Mouse (Mus musculus): ENCODE data around the gene Elob. TPM values are rescaled to one million over a fixed set of nuclear protein-coding genes. Genes with fewer than 3 reads are reported as not detected.

Elob gene
- total and polyA plus RNA-seq, 2 experiments from 2014 or later, result 1,410 to 1,482 TPM

GRCm38 (mm10) chr17:23786510-23786931 lies 42.4 kb downstream of the Elob start:
- Histone ChIP-seq H3K9me3 (ENCODE audit: low read length) (no peaks in the 10 kb centered on the region), H3K4me3 (ENCODE audit: low read length) (peak overlapping the region; percentile 42), H3K36me3 (ENCODE audit: insufficient read depth, low read length) (no peaks in the 10 kb centered on the region), H3K9ac (replicated peaks; ENCODE audit: low read length) (peak overlapping the region; percentile 66), H3K27ac (peak overlapping the region; percentile 91), H3K4me1 (ENCODE audit: insufficient read depth, low read length) (peaks cover 17% of the 10 kb centered on the region), H3K4me2 (ENCODE audit: low read depth, low read length) (peak overlapping the region; percentile 60), H3K27me3 (ENCODE audit: insufficient read depth, low read length) (no peaks in the 10 kb centered on the region)
- DNase-seq (ENCODE audit: low spot score), result peak; percentile 80
- no peak for TF ChIP-seq CTCF (IDR thresholded peaks at IDR 0.05; ENCODE audit: low read depth)
- WGBS, result 11% methylated on average over 13 of the region's 13 CpGs
- ATAC-seq, result peak; percentile 72

- H3K4me3 ChIP-seq (ENCODE audit: low read length), result peak within 1 kb of the TSS; percentile 42
- peak; percentile 93 for ATAC-seq
- peak within 1 kb of the TSS; percentile 66 for H3K9ac ChIP-seq (replicated peaks; ENCODE audit: low read length)
- peak within 1 kb of the TSS; percentile 91 for H3K27ac ChIP-seq
- no peaks in the 10 kb centered on the region for H3K9me3 ChIP-seq (ENCODE audit: low read length)
- TF ChIP-seq CTCF (IDR thresholded peaks at IDR 0.05; ENCODE audit: low read depth), result peak; percentile 40
- H3K27me3 ChIP-seq (ENCODE audit: insufficient read depth, low read length), result no peaks in the 10 kb centered on the region
- H3K4me1 ChIP-seq (ENCODE audit: insufficient read depth, low read length), result peaks cover 13% of the 10 kb centered on the region
- WGBS, result 2% methylated on average over 43 of the region's 43 CpGs
- peak within 1 kb of the TSS; percentile 60 for H3K4me2 ChIP-seq (ENCODE audit: low read depth, low read length)
- DNase-seq (ENCODE audit: low spot score), result peak; percentile 96
- H3K36me3 ChIP-seq (ENCODE audit: insufficient read depth, low read length), result no peaks in the 10 kb centered on the region
These were observed 43.1 kb downstream of the Elob start, which contains the start of gene Flywch2 for GRCm38 (mm10) chr17:23785561-23786471. Gene Flywch2, minus strand, starts transcription at chr17:23786081.

- H3K4me2 ChIP-seq (ENCODE audit: low read depth, low read length), result no peak overlapping the region
- no peak overlapping the region for H3K9ac ChIP-seq (replicated peaks; ENCODE audit: low read length)
- no peaks in the 10 kb centered on the region for H3K27me3 ChIP-seq (ENCODE audit: insufficient read depth, low read length)
- no peak for ATAC-seq
- no peaks in the 10 kb centered on the region for H3K4me1 ChIP-seq (ENCODE audit: insufficient read depth, low read length)
- no peak for DNase-seq (ENCODE audit: low spot score)
- H3K27ac ChIP-seq, result no peak overlapping the region
- no peak for TF ChIP-seq CTCF (IDR thresholded peaks at IDR 0.05; ENCODE audit: low read depth)
- no peaks in the 10 kb centered on the region for H3K9me3 ChIP-seq (ENCODE audit: low read length)
- no peaks in the 10 kb centered on the region for H3K36me3 ChIP-seq (ENCODE audit: insufficient read depth, low read length)
- H3K4me3 ChIP-seq (ENCODE audit: low read length), result no peak overlapping the region
These were observed 45.6 kb downstream of the Elob start for GRCm38 (mm10) chr17:23783352-23783751.

- Histone ChIP-seq H3K4me2 (ENCODE audit: low read depth, low read length) (no peak overlapping the region), H3K36me3 (ENCODE audit: insufficient read depth, low read length) (no peaks in the 10 kb centered on the region), H3K27ac (no peak overlapping the region), H3K4me3 (ENCODE audit: low read length) (no peak overlapping the region), H3K27me3 (ENCODE audit: insufficient read depth, low read length) (no peaks in the 10 kb centered on the region), H3K9ac (replicated peaks; ENCODE audit: low read length) (no peak overlapping the region), H3K4me1 (ENCODE audit: insufficient read depth, low read length) (no peaks in the 10 kb centered on the region), H3K9me3 (ENCODE audit: low read length) (no peaks in the 10 kb centered on the region)
- DNase-seq (ENCODE audit: low spot score), result no peak
- 50% methylated on average over 2 of the region's 2 CpGs for WGBS
- no peak for TF ChIP-seq CTCF (IDR thresholded peaks at IDR 0.05; ENCODE audit: low read depth)
- no peak for ATAC-seq
These were observed 50.5 kb downstream of the Elob start for GRCm38 (mm10) chr17:23778447-23778846.

DNA sequence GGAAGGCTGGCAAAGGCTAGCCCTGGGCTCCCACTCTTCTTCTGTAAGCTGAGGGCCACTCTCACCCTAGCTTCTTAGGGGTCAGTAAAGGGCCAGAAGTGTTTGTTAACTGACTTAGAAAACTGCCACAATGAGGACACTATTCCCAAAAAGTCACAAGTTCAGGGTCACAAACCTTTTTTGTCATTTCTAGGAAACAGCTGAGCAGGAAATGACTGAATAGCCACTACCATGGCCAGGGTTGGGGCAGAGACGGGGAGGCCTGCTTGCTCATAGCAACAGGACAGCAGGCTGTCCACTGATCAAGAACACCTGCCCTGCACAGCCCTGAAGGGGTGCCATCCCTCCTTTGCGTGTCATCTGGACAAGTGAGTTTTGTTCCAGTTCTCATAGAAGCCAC lies 51.8 kb downstream of the Elob start:
- H3K4me1 ChIP-seq (ENCODE audit: insufficient read depth, low read length), result no peaks in the 10 kb centered on the region
- TF ChIP-seq CTCF (IDR thresholded peaks at IDR 0.05; ENCODE audit: low read depth), result no peak
- ATAC-seq (no peak), DNase-seq (ENCODE audit: low spot score) (no peak)
- no peaks in the 10 kb centered on the region for H3K27me3 ChIP-seq (ENCODE audit: insufficient read depth, low read length)
- H3K4me3 ChIP-seq (ENCODE audit: low read length), result no peak overlapping the region
- no peaks in the 10 kb centered on the region for H3K36me3 ChIP-seq (ENCODE audit: insufficient read depth, low read length)
- no peak overlapping the region for H3K9ac ChIP-seq (replicated peaks; ENCODE audit: low read length)
- WGBS, result 86% methylated on average over 2 of the region's 2 CpGs
- no peak overlapping the region for H3K4me2 ChIP-seq (ENCODE audit: low read depth, low read length)
- H3K27ac ChIP-seq, result no peak overlapping the region
- no peaks in the 10 kb centered on the region for H3K9me3 ChIP-seq (ENCODE audit: low read length)

- no peak for ATAC-seq
- H3K27ac ChIP-seq, result no peak overlapping the region
- H3K4me1 ChIP-seq (ENCODE audit: insufficient read depth, low read length), result no peaks in the 10 kb centered on the region
- no peak overlapping the region for H3K9ac ChIP-seq (replicated peaks; ENCODE audit: low read length)
- 80% methylated on average over 10 of the region's 10 CpGs for WGBS
- TF ChIP-seq CTCF (IDR thresholded peaks at IDR 0.05; ENCODE audit: low read depth), result no peak
- H3K9me3 ChIP-seq (ENCODE audit: low read length), result no peaks in the 10 kb centered on the region
- H3K4me2 ChIP-seq (ENCODE audit: low read depth, low read length), result no peak overlapping the region
- no peak for DNase-seq (ENCODE audit: low spot score)
- H3K4me3 ChIP-seq (ENCODE audit: low read length), result no peak overlapping the region
- no peaks in the 10 kb centered on the region for H3K27me3 ChIP-seq (ENCODE audit: insufficient read depth, low read length)
- H3K36me3 ChIP-seq (ENCODE audit: insufficient read depth, low read length), result no peaks in the 10 kb centered on the region
These were observed 52.7 kb downstream of the Elob start for GRCm38 (mm10) chr17:23776216-23776615.

Small RNAs within 50 kb of the gene (microRNA-seq; reads per million reads assigned to microRNA genes)
- 0.88 to 1.4 reads per million in 2 experiments for gene Mir5125

Other genes starting within 250 kb of the Elob start
- 37.6 and 44.0 TPM in 2 replicates for gene Zfp13, start 229.6 kb downstream of the Elob start, total RNA-seq (2014; rRNA removed)
- gene Zfp13, start 229.6 kb downstream of the Elob start, polyA plus RNA-seq (2015; fragmentation: Nextera tagmentation; extraction: Ambion mirVana), result 21.5 and 21.6 TPM in 2 replicates
- gene Zscan10, start 228.3 kb downstream of the Elob start, total RNA-seq (2014; rRNA removed), result 0.10 TPM in 1 of 2 replicates, not detected in the other
- 0.14 and 0.26 TPM in 2 replicates for gene Zscan10, start 228.3 kb downstream of the Elob start, polyA plus RNA-seq (2015; fragmentation: Nextera tagmentation; extraction: Ambion mirVana)
- gene Mmp25, start 183.9 kb downstream of the Elob start, total RNA-seq (2014; rRNA removed), result 0.65 and 1.2 TPM in 2 replicates
- gene Mmp25, start 183.9 kb downstream of the Elob start, polyA plus RNA-seq (2015; fragmentation: Nextera tagmentation; extraction: Ambion mirVana), result 1.2 and 1.3 TPM in 2 replicates
- gene Bicdl2, start 168.6 kb downstream of the Elob start, total RNA-seq (2014; rRNA removed), result not detected in 2 replicates
- gene Bicdl2, start 168.6 kb downstream of the Elob start, polyA plus RNA-seq (2015; fragmentation: Nextera tagmentation; extraction: Ambion mirVana), result 0.11 and 0.18 TPM in 2 replicates
- gene Hcfc1r1, start 155.5 kb downstream of the Elob start, total RNA-seq (2014; rRNA removed), result 107 and 126 TPM in 2 replicates
- 209 and 217 TPM in 2 replicates for gene Hcfc1r1, start 155.5 kb downstream of the Elob start, polyA plus RNA-seq (2015; fragmentation: Nextera tagmentation; extraction: Ambion mirVana)
- gene Thoc6, start 155.3 kb downstream of the Elob start, total RNA-seq (2014; rRNA removed), result 16.1 and 28.1 TPM in 2 replicates
- 28.4 and 29.1 TPM in 2 replicates for gene Thoc6, start 155.3 kb downstream of the Elob start, polyA plus RNA-seq (2015; fragmentation: Nextera tagmentation; extraction: Ambion mirVana)
- gene Tnfrsf12a, start 151.7 kb downstream of the Elob start, total RNA-seq (2014; rRNA removed), result 5.5 and 8.7 TPM in 2 replicates
- 7.3 and 7.7 TPM in 2 replicates for gene Tnfrsf12a, start 151.7 kb downstream of the Elob start, polyA plus RNA-seq (2015; fragmentation: Nextera tagmentation; extraction: Ambion mirVana)
- gene Cldn6, start 149.9 kb downstream of the Elob start, total RNA-seq (2014; rRNA removed), result 0.75 and 1.0 TPM in 2 replicates
- gene Cldn6, start 149.9 kb downstream of the Elob start, polyA plus RNA-seq (2015; fragmentation: Nextera tagmentation; extraction: Ambion mirVana), result 0.33 and 0.34 TPM in 2 replicates
- gene Cldn9, start 145.1 kb downstream of the Elob start, total RNA-seq (2014; rRNA removed), result 1.0 and 1.9 TPM in 2 replicates
- 1.1 and 1.2 TPM in 2 replicates for gene Cldn9, start 145.1 kb downstream of the Elob start, polyA plus RNA-seq (2015; fragmentation: Nextera tagmentation; extraction: Ambion mirVana)
- not detected in 2 replicates for gene 1520401A03Rik, start 106.4 kb downstream of the Elob start, total RNA-seq (2014; rRNA removed)
- gene 1520401A03Rik, start 106.4 kb downstream of the Elob start, polyA plus RNA-seq (2015; fragmentation: Nextera tagmentation; extraction: Ambion mirVana), result 0.19 and 0.26 TPM in 2 replicates
- 27.1 and 27.8 TPM in 2 replicates for gene Pkmyt1, start 102.8 kb downstream of the Elob start, total RNA-seq (2014; rRNA removed)
- gene Pkmyt1, start 102.8 kb downstream of the Elob start, polyA plus RNA-seq (2015; fragmentation: Nextera tagmentation; extraction: Ambion mirVana), result 19.5 and 20.1 TPM in 2 replicates
- gene Paqr4, start 88.3 kb downstream of the Elob start, total RNA-seq (2014; rRNA removed), result 102 and 120 TPM in 2 replicates
- 69.4 and 72.1 TPM in 2 replicates for gene Paqr4, start 88.3 kb downstream of the Elob start, polyA plus RNA-seq (2015; fragmentation: Nextera tagmentation; extraction: Ambion mirVana)
- 1.2 and 2.0 TPM in 2 replicates for gene Kremen2, start 83.3 kb downstream of the Elob start, total RNA-seq (2014; rRNA removed)
- gene Kremen2, start 83.3 kb downstream of the Elob start, polyA plus RNA-seq (2015; fragmentation: Nextera tagmentation; extraction: Ambion mirVana), result 1.1 and 1.4 TPM in 2 replicates
- gene Flywch1, start 57.5 kb downstream of the Elob start, total RNA-seq (2014; rRNA removed), result 230 and 258 TPM in 2 replicates
- gene Flywch1, start 57.5 kb downstream of the Elob start, polyA plus RNA-seq (2015; fragmentation: Nextera tagmentation; extraction: Ambion mirVana), result 165 and 183 TPM in 2 replicates
- 63.3 and 83.8 TPM in 2 replicates for gene Flywch2, start 43.1 kb downstream of the Elob start, total RNA-seq (2014; rRNA removed)
- gene Flywch2, start 43.1 kb downstream of the Elob start, polyA plus RNA-seq (2015; fragmentation: Nextera tagmentation; extraction: Ambion mirVana), result 99.8 and 123 TPM in 2 replicates
- gene Srrm2, start 38.6 kb downstream of the Elob start, total RNA-seq (2014; rRNA removed), result 133 and 144 TPM in 2 replicates
- 419 and 436 TPM in 2 replicates for gene Srrm2, start 38.6 kb downstream of the Elob start, polyA plus RNA-seq (2015; fragmentation: Nextera tagmentation; extraction: Ambion mirVana)
- gene Prss33, start 6.9 kb upstream of the Elob start, total RNA-seq (2014; rRNA removed), result not detected in 2 replicates
- not detected in 2 replicates for gene Prss33, start 6.9 kb upstream of the Elob start, polyA plus RNA-seq (2015; fragmentation: Nextera tagmentation; extraction: Ambion mirVana)
- not detected in 2 replicates for gene Prss32, start 14.7 kb upstream of the Elob start, total RNA-seq (2014; rRNA removed)
- 0.25 and 0.48 TPM in 2 replicates for gene Prss32, start 14.7 kb upstream of the Elob start, polyA plus RNA-seq (2015; fragmentation: Nextera tagmentation; extraction: Ambion mirVana)
- 0.37 TPM in 1 of 2 replicates, not detected in the other for gene Prss41, start 15.0 kb upstream of the Elob start, total RNA-seq (2014; rRNA removed)
- gene Prss41, start 15.0 kb upstream of the Elob start, polyA plus RNA-seq (2015; fragmentation: Nextera tagmentation; extraction: Ambion mirVana), result 0.90 and 1.3 TPM in 2 replicates
- gene Prss21, start 38.9 kb upstream of the Elob start, total RNA-seq (2014; rRNA removed), result not detected in 2 replicates
- gene Prss21, start 38.9 kb upstream of the Elob start, polyA plus RNA-seq (2015; fragmentation: Nextera tagmentation; extraction: Ambion mirVana), result not detected in 2 replicates
- not detected in 2 replicates for gene Dcpp1, start 51.7 kb upstream of the Elob start, total RNA-seq (2014; rRNA removed)
- gene Dcpp1, start 51.7 kb upstream of the Elob start, polyA plus RNA-seq (2015; fragmentation: Nextera tagmentation; extraction: Ambion mirVana), result not detected in 2 replicates
- gene Dcpp2, start 51.7 kb upstream of the Elob start, total RNA-seq (2014; rRNA removed), result not detected in 2 replicates
- gene Dcpp2, start 51.7 kb upstream of the Elob start, polyA plus RNA-seq (2015; fragmentation: Nextera tagmentation; extraction: Ambion mirVana), result not detected in 2 replicates
- gene Dcpp3, start 88.3 kb upstream of the Elob start, total RNA-seq (2014; rRNA removed), result not detected in 2 replicates
- gene Dcpp3, start 88.3 kb upstream of the Elob start, polyA plus RNA-seq (2015; fragmentation: Nextera tagmentation; extraction: Ambion mirVana), result not detected in 2 replicates
- gene Sbp, start 112.5 kb upstream of the Elob start, total RNA-seq (2014; rRNA removed), result not detected in 2 replicates
- not detected in 2 replicates for gene Sbp, start 112.5 kb upstream of the Elob start, polyA plus RNA-seq (2015; fragmentation: Nextera tagmentation; extraction: Ambion mirVana)
- gene Sbpl, start 126.1 kb upstream of the Elob start, total RNA-seq (2014; rRNA removed), result 1.4 TPM in 1 of 2 replicates, not detected in the other
- gene Sbpl, start 126.1 kb upstream of the Elob start, polyA plus RNA-seq (2015; fragmentation: Nextera tagmentation; extraction: Ambion mirVana), result not detected in 2 replicates
- gene Prss30, start 151.4 kb upstream of the Elob start, total RNA-seq (2014; rRNA removed), result not detected in 2 replicates
- gene Prss30, start 151.4 kb upstream of the Elob start, polyA plus RNA-seq (2015; fragmentation: Nextera tagmentation; extraction: Ambion mirVana), result not detected in 2 replicates
- 0.42 TPM in 1 of 2 replicates, not detected in the other for gene Prss22, start 169.0 kb upstream of the Elob start, total RNA-seq (2014; rRNA removed)
- not detected in 2 replicates for gene Prss22, start 169.0 kb upstream of the Elob start, polyA plus RNA-seq (2015; fragmentation: Nextera tagmentation; extraction: Ambion mirVana)
- not detected in 2 replicates for gene Prss27, start 209.0 kb upstream of the Elob start, total RNA-seq (2014; rRNA removed)
- 0.14 TPM in 1 of 2 replicates, not detected in the other for gene Prss27, start 209.0 kb upstream of the Elob start, polyA plus RNA-seq (2015; fragmentation: Nextera tagmentation; extraction: Ambion mirVana)
- gene Kctd5, start 244.3 kb upstream of the Elob start, total RNA-seq (2014; rRNA removed), result 106 and 109 TPM in 2 replicates
- gene Kctd5, start 244.3 kb upstream of the Elob start, polyA plus RNA-seq (2015; fragmentation: Nextera tagmentation; extraction: Ambion mirVana), result 91.4 and 95.7 TPM in 2 replicates

Measured in hindbrain, postnatal 0 days (tissue).